Mouse (Mus musculus): ENCODE measurements around the gene Echdc1.
"Not testable (repeated sequence)": the region's sequence is repeated elsewhere in the genome, so short reads cannot be mapped to it uniquely, and the experiment has no call there.

Gene Echdc1

DNA sequence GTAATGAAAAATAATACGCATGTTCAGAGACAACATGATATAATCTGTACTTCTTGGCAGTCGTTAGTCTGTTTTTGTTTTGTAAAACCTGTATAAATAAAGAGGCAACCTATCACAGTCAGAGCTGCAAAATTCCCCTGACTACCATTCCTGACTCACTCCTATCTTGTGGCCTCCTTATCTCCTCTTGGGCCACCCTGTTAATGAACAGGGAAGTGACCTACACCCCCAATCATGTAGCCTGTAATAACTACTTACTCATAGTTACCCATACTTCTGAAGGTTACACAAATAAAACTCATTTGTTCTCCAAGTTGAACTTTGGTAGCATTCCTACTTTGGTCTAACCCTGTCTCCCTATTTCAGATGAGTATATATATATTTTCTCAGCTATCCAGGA, 68.6 kb downstream of the Echdc1 start:
- in situ Hi-C loops (cut with MboI; ENCODE audit: low pct_unique_long_range_greater_than_20kb in 1 of 2, low sequenced_read_pairs in 2 of 2, unreplicated experiment in 1 of 2): no loop called here

DNA sequence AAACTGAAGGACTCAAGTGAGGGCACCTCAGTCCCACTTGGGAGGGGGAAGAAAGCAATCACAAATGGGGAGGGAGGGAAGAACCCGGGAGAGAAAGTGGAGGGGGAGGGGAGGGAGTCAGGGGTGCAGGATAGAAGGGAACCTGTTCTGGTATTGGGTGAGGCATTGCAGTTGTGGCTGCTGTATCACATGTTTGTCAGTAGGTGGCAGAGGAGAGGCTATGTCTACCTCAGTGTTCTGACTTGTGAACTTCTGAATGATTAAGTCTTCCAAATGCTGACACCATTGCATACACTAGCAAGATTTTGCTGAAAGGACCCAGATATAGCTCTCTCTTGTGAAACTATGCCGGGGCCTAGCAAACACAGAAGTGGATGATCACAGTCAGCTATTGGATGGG, 81.9 kb downstream of the Echdc1 start:
- in situ Hi-C loops (cut with MboI; ENCODE audit: low pct_unique_long_range_greater_than_20kb in 1 of 2, low sequenced_read_pairs in 2 of 2, unreplicated experiment in 1 of 2): not testable (repeated sequence)
